Mouse (Mus musculus): ENCODE measurements around the gene Flywch1. TPM values are rescaled to one million over a fixed set of nuclear protein-coding genes. Genes with fewer than 3 reads are reported as not detected.

Gene Flywch1
- polyA plus RNA-seq, 1 experiment: 366 TPM

- Histone ChIP-seq H3K4me1 (ENCODE audit: control insufficient read depth, insufficient read depth, low read length) (peaks cover 22% of the 10 kb centered on the region), H3K27ac (ENCODE audit: insufficient read depth, low read length) (no peak overlapping the region), H3K27me3 (ENCODE audit: control insufficient read depth, insufficient read depth, low read length) (no peaks in the 10 kb centered on the region), H3K4me3 (replicated peaks; ENCODE audit: insufficient read depth, low read depth, low read length) (no peak overlapping the region)
- WGBS: over 99% methylated on average over 3 of the region's 3 CpGs
- TF ChIP-seq CTCF (IDR thresholded peaks at IDR 0.05; ENCODE audit: borderline replicate concordance, insufficient read depth, low read depth, low read length) (no peak), POLR2A (IDR thresholded peaks at IDR 0.05; ENCODE audit: borderline replicate concordance, insufficient read depth, low read length) (no peak)
- DNase-seq: no peak
These were observed 10.2 kb downstream of the Flywch1 start for GRCm38 (mm10) chr17:23761155-23761554.

DNA sequence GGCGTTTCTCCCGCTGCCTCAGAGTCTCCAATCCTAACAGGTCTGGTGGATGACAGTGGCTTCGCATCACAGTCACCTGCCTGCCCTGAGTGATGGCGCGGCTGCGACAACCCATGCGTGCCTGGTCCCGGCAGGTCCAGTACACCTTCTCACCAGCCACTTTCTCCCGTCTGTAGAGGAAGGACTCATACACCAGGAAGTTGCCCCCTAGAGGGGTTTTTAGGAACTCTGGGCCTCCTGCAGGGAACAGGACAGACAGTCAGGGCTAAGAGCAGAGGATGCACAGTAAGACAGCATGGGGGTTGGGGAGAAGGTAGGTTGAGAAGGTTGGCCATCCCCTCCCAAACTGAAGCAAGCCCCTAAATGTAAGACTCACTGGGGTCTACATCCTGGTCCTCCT is 11.2 kb downstream of the Flywch1 start:
- no peaks in the 10 kb centered on the region for H3K27me3 ChIP-seq (ENCODE audit: control insufficient read depth, insufficient read depth, low read length)
- H3K4me1 ChIP-seq (ENCODE audit: control insufficient read depth, insufficient read depth, low read length): peaks cover 20% of the 10 kb centered on the region
- WGBS: 94% methylated on average over 9 of the region's 9 CpGs
- TF ChIP-seq POLR2A (IDR thresholded peaks at IDR 0.05; ENCODE audit: borderline replicate concordance, insufficient read depth, low read length): no peak
- no peak for TF ChIP-seq CTCF (IDR thresholded peaks at IDR 0.05; ENCODE audit: borderline replicate concordance, insufficient read depth, low read depth, low read length)
- H3K27ac ChIP-seq (ENCODE audit: insufficient read depth, low read length): no peak overlapping the region
- H3K4me3 ChIP-seq (replicated peaks; ENCODE audit: insufficient read depth, low read depth, low read length): no peak overlapping the region
- no peak for DNase-seq

DNA sequence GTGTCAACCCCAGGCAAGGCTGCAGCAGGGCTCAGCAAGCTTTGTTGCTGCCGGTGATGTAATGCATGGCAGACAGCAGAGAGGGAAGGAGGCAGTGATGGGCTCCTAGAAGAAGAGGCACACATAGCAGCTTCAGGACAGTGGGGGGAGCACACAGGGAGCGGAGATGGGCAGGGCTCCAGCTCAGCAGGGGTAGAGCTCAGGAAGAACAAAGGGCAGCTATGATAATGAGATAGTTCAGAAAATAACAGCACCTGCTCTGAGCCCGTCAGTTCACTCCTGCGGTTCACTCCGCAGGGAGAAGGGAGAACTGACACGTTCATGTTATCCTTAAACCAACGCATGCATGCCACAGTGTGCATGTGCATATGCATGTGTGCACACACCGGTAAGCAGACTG is 12.6 kb downstream of the Flywch1 start:
- no peak for TF ChIP-seq POLR2A (IDR thresholded peaks at IDR 0.05; ENCODE audit: borderline replicate concordance, insufficient read depth, low read length)
- no peak for TF ChIP-seq CTCF (IDR thresholded peaks at IDR 0.05; ENCODE audit: borderline replicate concordance, insufficient read depth, low read depth, low read length)
- Histone ChIP-seq H3K4me3 (replicated peaks; ENCODE audit: insufficient read depth, low read depth, low read length) (no peak overlapping the region), H3K4me1 (ENCODE audit: control insufficient read depth, insufficient read depth, low read length) (peaks cover 20% of the 10 kb centered on the region), H3K27me3 (ENCODE audit: control insufficient read depth, insufficient read depth, low read length) (no peaks in the 10 kb centered on the region), H3K27ac (ENCODE audit: insufficient read depth, low read length) (no peak overlapping the region)
- 19% methylated on average over 8 of the region's 8 CpGs for WGBS
- peak in 1 of 2 experiments; percentile 62 for DNase-seq

- TF ChIP-seq CTCF (IDR thresholded peaks at IDR 0.05; ENCODE audit: borderline replicate concordance, insufficient read depth, low read depth, low read length): no peak
- WGBS: 95% methylated on average over 9 of the region's 9 CpGs
- H3K27ac ChIP-seq (ENCODE audit: insufficient read depth, low read length): no peak overlapping the region
These were observed 13.8 kb downstream of the Flywch1 start for GRCm38 (mm10) chr17:23757581-23757980.

DNA sequence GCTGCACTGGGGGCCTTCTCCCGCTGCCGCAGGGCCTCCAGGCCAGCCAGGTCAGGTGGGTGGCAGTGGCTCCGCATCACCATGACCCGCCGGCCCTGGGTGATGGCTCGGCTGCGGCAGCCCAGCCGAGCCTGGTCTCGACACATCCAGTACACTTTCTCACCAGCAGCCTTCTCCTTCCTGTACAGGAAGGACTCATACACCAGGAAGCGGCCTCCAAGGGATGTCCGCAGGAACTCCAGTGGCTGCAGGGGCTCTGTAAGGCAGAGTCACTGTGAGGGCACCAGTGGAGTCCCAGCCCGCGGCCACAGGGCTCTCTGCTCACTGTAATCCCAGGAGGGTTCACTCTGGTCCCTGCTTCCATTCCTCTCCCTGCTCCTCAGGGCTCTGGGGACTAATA is 15.7 kb downstream of the Flywch1 start:
- WGBS: 90% methylated on average over 13 of the region's 13 CpGs
- peaks cover 5% of the 10 kb centered on the region; the same call in 1 of the 2 replicates for H3K4me1 ChIP-seq (ENCODE audit: control insufficient read depth, insufficient read depth, low read length)
- TF ChIP-seq CTCF (IDR thresholded peaks at IDR 0.05; ENCODE audit: borderline replicate concordance, insufficient read depth, low read depth, low read length) (no peak), POLR2A (IDR thresholded peaks at IDR 0.05; ENCODE audit: borderline replicate concordance, insufficient read depth, low read length) (no peak)
- no peak overlapping the region for H3K4me3 ChIP-seq (replicated peaks; ENCODE audit: insufficient read depth, low read depth, low read length)
- H3K27ac ChIP-seq (ENCODE audit: insufficient read depth, low read length): no peak overlapping the region
- no peaks in the 10 kb centered on the region for H3K27me3 ChIP-seq (ENCODE audit: control insufficient read depth, insufficient read depth, low read length)
- DNase-seq: no peak

More at GRCm38 (mm10) chr17:23757581-23757980, 13.8 kb downstream of the Flywch1 start:
- Histone ChIP-seq H3K4me1 (ENCODE audit: control insufficient read depth, insufficient read depth, low read length) (peaks cover 10% of the 10 kb centered on the region), H3K4me3 (replicated peaks; ENCODE audit: insufficient read depth, low read depth, low read length) (no peak overlapping the region), H3K27me3 (ENCODE audit: control insufficient read depth, insufficient read depth, low read length) (no peaks in the 10 kb centered on the region)
- DNase-seq: no peak

DNA sequence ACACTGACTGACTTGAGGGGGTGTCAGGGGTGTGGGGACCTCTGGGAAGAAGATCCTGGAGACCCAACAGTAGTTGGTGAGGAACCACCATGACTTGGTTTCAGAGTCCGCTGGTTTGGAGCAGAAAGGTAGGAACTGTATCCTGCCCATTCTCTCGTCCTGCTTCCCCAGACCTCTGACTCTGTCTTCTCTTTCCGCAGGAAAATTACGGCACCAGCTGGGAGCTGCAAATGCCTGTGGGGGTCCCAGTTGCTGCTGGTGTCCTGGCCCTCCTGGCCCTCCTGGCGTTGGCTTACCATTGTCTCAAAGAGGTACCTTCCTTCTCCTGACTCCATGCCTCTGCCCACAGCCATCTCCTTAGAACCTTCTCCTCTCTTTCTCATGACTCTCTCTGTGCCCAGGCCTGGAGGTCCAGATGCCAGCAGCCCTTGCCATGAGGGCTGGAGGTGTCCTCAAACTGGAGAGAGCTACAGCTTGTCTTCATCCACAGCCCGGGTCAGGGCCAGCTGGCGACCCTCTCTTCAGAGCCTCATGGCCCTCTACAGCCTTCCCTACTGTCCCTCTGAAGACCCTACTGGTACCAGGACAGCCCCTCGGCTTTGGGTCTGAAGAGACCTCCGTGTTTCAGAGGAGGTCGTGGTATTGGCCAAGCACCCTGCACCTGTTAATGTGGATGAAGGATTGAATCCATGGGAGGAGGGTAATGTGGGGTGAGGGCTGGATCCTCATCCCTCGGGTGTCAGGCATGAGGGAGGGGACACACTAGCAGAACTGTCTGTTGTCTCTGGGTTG is 21.8 kb downstream of the Flywch1 start:
- Histone ChIP-seq H3K27ac (ENCODE audit: insufficient read depth, low read length) (no peak overlapping the region), H3K4me3 (replicated peaks; ENCODE audit: insufficient read depth, low read depth, low read length) (peak overlapping the region; percentile 42), H3K27me3 (ENCODE audit: control insufficient read depth, insufficient read depth, low read length) (no peaks in the 10 kb centered on the region; the same call in 1 of the 2 replicates), H3K4me1 (ENCODE audit: control insufficient read depth, insufficient read depth, low read length) (0 out of 2 replicates have a peak, but pooled peaks cover 13% of the 10 kb centered on the region)
- DNase-seq: no peak
- WGBS: 77% methylated on average over 11 of the region's 11 CpGs
- TF ChIP-seq CTCF (IDR thresholded peaks at IDR 0.05; ENCODE audit: borderline replicate concordance, insufficient read depth, low read depth, low read length): no peak
- TF ChIP-seq POLR2A (IDR thresholded peaks at IDR 0.05; ENCODE audit: borderline replicate concordance, insufficient read depth, low read length): no peak

GRCm38 (mm10) chr17:23748631-23749391 is 22.6 kb downstream of the Flywch1 start:
- H3K4me3 ChIP-seq (replicated peaks; ENCODE audit: insufficient read depth, low read depth, low read length): peak overlapping the region; percentile 42
- peak; percentile 72 to 78 for DNase-seq
- WGBS: 36% methylated on average over 10 of the region's 10 CpGs

More at GRCm38 (mm10) chr17:23748631-23749391, 22.6 kb downstream of the Flywch1 start:
- Histone ChIP-seq H3K4me1 (ENCODE audit: control insufficient read depth, insufficient read depth, low read length) (0 out of 2 replicates have a peak, but pooled peaks cover 13% of the 10 kb centered on the region), H3K27ac (ENCODE audit: insufficient read depth, low read length) (no peak overlapping the region), H3K27me3 (ENCODE audit: control insufficient read depth, insufficient read depth, low read length) (no peaks in the 10 kb centered on the region; the same call in 1 of the 2 replicates)
- TF ChIP-seq POLR2A (IDR thresholded peaks at IDR 0.05; ENCODE audit: borderline replicate concordance, insufficient read depth, low read length) (no peak), CTCF (IDR thresholded peaks at IDR 0.05; ENCODE audit: borderline replicate concordance, insufficient read depth, low read depth, low read length) (peak; percentile 71)

Data from cerebellum, adult 2 months (tissue).